Mouse (Mus musculus) C2C12 (cell line): ENCODE data around the gene Guca2b. TPM values are rescaled to one million over a fixed set of nuclear protein-coding genes. Genes with fewer than 3 reads are reported as not detected.

ENCODE experiments used
- H3K27me3 ChIP-seq: one replicate; pipeline ENCODE4 v1.6.1; 2011; ENCODE audit not compliant: control insufficient read depth, insufficient read depth, insufficient read length
- H3K36me3 ChIP-seq: one replicate; pipeline ENCODE4 v1.6.1; 2011; ENCODE audit not compliant: control insufficient read depth, insufficient read depth
- H3K4me3 ChIP-seq: one replicate; pipeline ENCODE4 v1.5.1; 2011; ENCODE audit warnings: mild to moderate bottlenecking, control low read depth; ENCODE audit not compliant: poor library complexity, insufficient read depth, severe bottlenecking
- H3K79me2 ChIP-seq: one replicate; pipeline ENCODE4 v1.6.1; 2011; ENCODE audit not compliant: control insufficient read depth, insufficient read depth
- H3K79me3 ChIP-seq: one replicate; pipeline ENCODE4 v1.6.1; 2011; ENCODE audit warnings: low read depth, control low read depth
- H3ac ChIP-seq: one replicate; pipeline ENCODE3; 2011; ENCODE audit warnings: low read depth; ENCODE audit not compliant: control insufficient read depth, insufficient read length
- CEBPB ChIP-seq: IDR thresholded peaks from one replicate; pipeline ENCODE4 v1.6.1; 2011; ENCODE audit warnings: low read depth, mild to moderate bottlenecking, control low read depth, moderate library complexity
- CTCF ChIP-seq: IDR thresholded peaks from one replicate; pipeline ENCODE4 v1.5.1; 2011; ENCODE audit not compliant: control insufficient read depth, insufficient read depth, insufficient read length
- FOSL1 ChIP-seq: IDR thresholded peaks from one replicate; pipeline ENCODE4 v1.8.0; 2011; ENCODE audit warnings: mild to moderate bottlenecking, low read length; ENCODE audit not compliant: poor library complexity, insufficient read depth, severe bottlenecking
- MAX ChIP-seq: IDR thresholded peaks from one replicate; pipeline ENCODE4 v1.6.1; 2011; ENCODE audit warnings: mild to moderate bottlenecking, control low read depth
- MYOD1 ChIP-seq: IDR thresholded peaks from one replicate; pipeline ENCODE4 v1.6.1; 2011; ENCODE audit warnings: low read depth; ENCODE audit not compliant: control insufficient read depth, insufficient read length
- MYOG ChIP-seq: IDR thresholded peaks from one replicate; pipeline ENCODE4 v1.6.1; 2011; ENCODE audit not compliant: control insufficient read depth, insufficient read length; ENCODE audit errors: extremely low read depth
- USF1 ChIP-seq: IDR thresholded peaks from one replicate; pipeline ENCODE4 v1.6.1; 2011; ENCODE audit warnings: low read depth, mild to moderate bottlenecking, control low read depth, moderate library complexity
- polyA plus RNA-seq: library from polyadenylated mRNA; unstranded; fragments of >200 nt; fragmentation: generic; extraction: Trizol; gene quantifications from one replicate; pipeline ENCODE4 v1.2.1, GENCODE M21; 2012; ENCODE audit warnings: missing spikeins

Gene Guca2b
- polyA plus RNA-seq, 1 experiment: not detected

DNA sequence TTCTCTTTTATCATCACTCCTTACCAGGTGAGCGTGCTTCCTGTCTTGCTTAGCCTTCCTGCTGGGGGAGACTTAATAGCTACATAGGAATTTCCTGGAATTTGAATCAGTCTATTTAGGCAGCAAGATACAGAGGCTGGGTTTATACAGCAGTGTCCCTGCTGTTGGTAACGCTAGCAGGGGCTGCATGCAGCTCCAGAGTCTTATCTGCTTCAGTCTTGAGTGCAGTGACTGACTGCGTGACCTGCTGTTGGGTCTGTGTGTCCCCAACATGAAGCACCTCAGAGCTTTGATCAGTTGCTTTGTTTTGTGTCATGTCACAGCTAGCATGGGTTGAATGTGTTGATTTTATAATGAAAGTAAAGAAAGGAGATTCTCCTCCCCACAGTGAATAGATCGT lies 31.4 kb downstream of the Guca2b start:
- Histone ChIP-seq H3ac (no peak overlapping the region), H3K79me3 (no peaks in the 10 kb centered on the region), H3K4me3 (no peak overlapping the region), H3K27me3 (no peaks in the 10 kb centered on the region), H3K36me3 (peaks cover 50% of the 10 kb centered on the region), H3K79me2 (no peaks in the 10 kb centered on the region)
- TF ChIP-seq USF1 (no peak), CEBPB (no peak), MYOD1 (no peak), MAX (no peak), MYOG (no peak), FOSL1 (no peak), CTCF (no peak)

- Histone ChIP-seq H3K36me3 (peaks cover 55% of the 10 kb centered on the region), H3K79me3 (no peaks in the 10 kb centered on the region), H3K27me3 (no peaks in the 10 kb centered on the region), H3K79me2 (no peaks in the 10 kb centered on the region), H3ac (no peak overlapping the region), H3K4me3 (no peak overlapping the region)
- TF ChIP-seq FOSL1: no peak
Measured at GRCm38 (mm10) chr4:119626876-119627275, 31.9 kb downstream of the Guca2b start.

DNA sequence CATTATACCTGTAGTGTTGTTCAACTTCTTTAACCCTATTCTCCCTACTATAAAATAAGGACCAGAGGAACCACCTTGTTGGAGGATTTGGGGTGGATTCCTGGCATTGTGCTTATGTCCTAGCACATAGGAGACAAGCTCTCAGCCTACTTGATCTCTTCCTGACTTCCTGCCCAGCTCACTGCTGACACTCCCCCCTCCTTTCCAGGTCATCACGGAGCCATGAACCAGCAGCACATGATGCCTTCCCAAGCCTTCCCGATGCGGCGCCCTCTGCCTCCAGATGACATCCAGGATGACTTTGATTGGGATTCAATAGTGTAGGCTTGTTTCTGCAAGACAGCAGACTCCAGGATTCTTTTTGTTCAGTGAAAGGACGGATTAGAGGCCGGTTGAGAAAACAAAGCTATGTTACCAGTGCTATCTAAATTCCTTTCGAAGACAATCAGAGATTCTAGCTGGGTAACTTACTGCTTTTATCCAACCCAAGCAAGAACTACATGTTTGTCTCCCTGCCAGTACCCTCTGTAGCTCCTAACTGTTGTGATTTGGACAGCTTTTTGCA lies 32.6 kb downstream of the Guca2b start:
- Histone ChIP-seq H3K27me3 (no peaks in the 10 kb centered on the region), H3ac (no peak overlapping the region), H3K36me3 (peaks cover 60% of the 10 kb centered on the region), H3K4me3 (no peak overlapping the region), H3K79me3 (no peaks in the 10 kb centered on the region), H3K79me2 (no peaks in the 10 kb centered on the region)
- no peak for TF ChIP-seq USF1

- Histone ChIP-seq H3K36me3 (peaks cover 32% of the 10 kb centered on the region), H3ac (no peak overlapping the region), H3K27me3 (no peaks in the 10 kb centered on the region), H3K79me3 (peaks cover 8% of the 10 kb centered on the region), H3K4me3 (no peak overlapping the region), H3K79me2 (peaks cover 30% of the 10 kb centered on the region)
- TF ChIP-seq CTCF (no peak), USF1 (no peak), FOSL1 (no peak), CEBPB (no peak), MYOG (no peak), MYOD1 (no peak), MAX (no peak)
Measured at GRCm38 (mm10) chr4:119614724-119615123, 44.0 kb downstream of the Guca2b start.

- H3K79me2 ChIP-seq: peaks cover 36% of the 10 kb centered on the region
- H3K27me3 ChIP-seq: no peaks in the 10 kb centered on the region
- H3K4me3 ChIP-seq: no peak overlapping the region
- H3K36me3 ChIP-seq: peaks cover 25% of the 10 kb centered on the region
- H3ac ChIP-seq: no peak overlapping the region
- peaks cover 10% of the 10 kb centered on the region for H3K79me3 ChIP-seq
- TF ChIP-seq MYOG: no peak
- TF ChIP-seq USF1: no peak
- no peak for TF ChIP-seq MAX
- no peak for TF ChIP-seq MYOD1
- no peak for TF ChIP-seq CEBPB
- TF ChIP-seq CTCF: no peak
Measured at GRCm38 (mm10) chr4:119614078-119614477, 44.7 kb downstream of the Guca2b start.

DNA sequence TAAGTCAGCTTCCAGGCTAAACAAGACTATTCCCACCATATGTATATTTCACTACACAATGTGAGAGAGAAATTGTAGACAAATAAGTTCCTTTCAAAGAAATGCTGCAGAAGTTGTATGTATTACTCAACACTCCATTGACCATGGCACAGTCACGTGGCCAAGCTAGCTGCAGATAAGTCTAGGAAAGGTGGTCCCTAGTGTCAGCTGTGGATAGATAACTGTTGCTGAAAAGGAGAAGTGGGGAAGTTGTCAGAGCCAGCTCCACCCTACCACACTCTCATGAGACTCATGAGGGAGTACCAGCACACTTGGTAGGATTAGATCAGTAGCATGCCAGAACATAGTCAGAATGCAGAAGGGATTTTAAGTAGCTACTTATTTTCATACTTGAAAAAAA lies 49.3 kb downstream of the Guca2b start:
- H3K27me3 ChIP-seq: no peaks in the 10 kb centered on the region
- TF ChIP-seq MYOG: no peak
- TF ChIP-seq MYOD1: no peak
- no peak for TF ChIP-seq MAX
- no peak for TF ChIP-seq CEBPB
- no peak for TF ChIP-seq CTCF
- TF ChIP-seq FOSL1: no peak
- no peak for TF ChIP-seq USF1
- H3K36me3 ChIP-seq: peaks cover 10% of the 10 kb centered on the region
- peaks cover 65% of the 10 kb centered on the region for H3K79me2 ChIP-seq
- peaks cover 28% of the 10 kb centered on the region for H3K79me3 ChIP-seq
- no peak overlapping the region for H3ac ChIP-seq
- no peak overlapping the region for H3K4me3 ChIP-seq

Other genes starting within 250 kb of the Guca2b start
- 0.22 TPM for gene Ccdc30, start 243.4 kb downstream of the Guca2b start, polyA plus RNA-seq
- 17.9 TPM for gene Ppcs, start 236.5 kb downstream of the Guca2b start, polyA plus RNA-seq
- gene Zmynd12, start 236.1 kb downstream of the Guca2b start, polyA plus RNA-seq: not detected
- gene Rimkla, start 166.3 kb downstream of the Guca2b start, polyA plus RNA-seq: not detected
- 9.3 TPM for gene Foxj3, start 122.0 kb downstream of the Guca2b start, polyA plus RNA-seq
- gene Frg2f1, start 119.4 kb downstream of the Guca2b start, polyA plus RNA-seq: 2.0 TPM
- gene Guca2a, start 21.2 kb downstream of the Guca2b start, polyA plus RNA-seq: 0.09 TPM
- 1.4 TPM for gene Hivep3, start 74.8 kb upstream of the Guca2b start, polyA plus RNA-seq